Mouse (Mus musculus) liver, postnatal 0 days (tissue): ENCODE data around the gene Rps6. TPM values are rescaled to one million over a fixed set of nuclear protein-coding genes. Genes with fewer than 3 reads are reported as not detected.

Experiments
- ATAC-seq: fragments of 200-750 bp; cut with Nextera tagmentation; 2 replicates; pipeline ENCODE4 v1.8.0; 2017; ENCODE audit warnings: mild to moderate bottlenecking, moderate library complexity
- DNase-seq: peaks from one replicate; pipeline ENCODE4 v3.0.0-alpha.2; 2016
- H3K27ac ChIP-seq: fragments of 300-500 bp; sonication (generic); 2 replicates; pipeline ENCODE4 v1.5.1; 2014; ENCODE audit warnings: antibody characterized with exemption, moderate library complexity, mild to moderate bottlenecking, low read depth
- H3K27me3 ChIP-seq: fragments of 300-500 bp; sonication (generic); 2 replicates; pipeline ENCODE4 v1.6.1; 2014; ENCODE audit warnings: low read length, control low read depth, mixed read lengths; ENCODE audit not compliant: insufficient read depth
- H3K36me3 ChIP-seq: fragments of 300-500 bp; sonication (generic); replicated peaks from 2 replicates; pipeline ENCODE4 v1.6.1; 2014; ENCODE audit warnings: mild to moderate bottlenecking, control low read depth, low read length, moderate library complexity, mixed read lengths; ENCODE audit not compliant: insufficient read depth
- H3K4me1 ChIP-seq: fragments of 300-500 bp; sonication (generic); 2 replicates; pipeline ENCODE4 v1.6.1; 2014; ENCODE audit warnings: antibody characterized with exemption, mild to moderate bottlenecking, control low read depth; ENCODE audit not compliant: insufficient read depth
- H3K4me2 ChIP-seq: fragments of 300-500 bp; sonication (generic); 2 replicates; pipeline ENCODE4 v1.6.1; 2014; ENCODE audit warnings: low read depth, mild to moderate bottlenecking, low read length, moderate library complexity, mixed read lengths
- H3K4me3 ChIP-seq: fragments of 300-500 bp; sonication (generic); 2 replicates; pipeline ENCODE4 v1.5.1; 2014; ENCODE audit warnings: low read depth, low read length
- H3K9ac ChIP-seq: fragments of 300-500 bp; sonication (generic); replicated peaks from 2 replicates; pipeline ENCODE4 v1.6.1; 2014; ENCODE audit warnings: mild to moderate bottlenecking, moderate library complexity
- H3K9me3 ChIP-seq: fragments of 300-500 bp; sonication (generic); 2 replicates; pipeline ENCODE4 v1.6.1; 2016; ENCODE audit warnings: mild to moderate bottlenecking, control low read depth, low read length, mixed read lengths
- CTCF ChIP-seq: sonication (generic); IDR thresholded peaks from 2 replicates; pipeline ENCODE4 v1.5.1; 2016; ENCODE audit warnings: antibody characterized with exemption, low read depth
- EP300 ChIP-seq: IDR thresholded peaks from 2 replicates; pipeline ENCODE4 v1.6.1; 2016; ENCODE audit warnings: antibody characterized with exemption, low read depth, mild to moderate bottlenecking
- WGBS: fragments of 180-500 bp; shearing (Covaris S2); extraction: QIAGEN DNeasy Blood & Tissue Kit; methylation state at CpG from one replicate; pipeline ENCODE4 v1.1.7; 2014; ENCODE audit not compliant: insufficient replicate concordance; 5-methylcytosine and 5-hydroxymethylcytosine counted together
- polyA plus RNA-seq: library from polyadenylated mRNA; unstranded; fragments of >200 nt; fragmentation: Nextera tagmentation; extraction: Ambion mirVana; gene quantifications from 2 replicates; pipeline ENCODE4 v1.2.1, GENCODE M21; 2015

Gene Rps6
- polyA plus RNA-seq, 1 experiment from 2014 or later, result 455 TPM

- Histone ChIP-seq H3K9ac (peak within 1 kb of the TSS; percentile 71), H3K4me1 (peaks cover 20% of the 10 kb centered on the region), H3K9me3 (no peaks in the 10 kb centered on the region), H3K4me2 (peak within 1 kb of the TSS; percentile 99), H3K27me3 (peaks cover 7% of the 10 kb centered on the region; the same call in 1 of the 2 replicates), H3K4me3 (peak within 1 kb of the TSS; percentile 72), H3K27ac (peak within 1 kb of the TSS; percentile 30; the same call in 1 of the 2 replicates), H3K36me3 (no peaks in the 10 kb centered on the region)
- peak; percentile 49 for TF ChIP-seq CTCF
- no peak for TF ChIP-seq EP300
- ATAC-seq, result peak; percentile 97
- under 1% methylated on average over 59 of the region's 60 CpGs for WGBS
- peak; percentile 93 for DNase-seq
Measured at GRCm38 (mm10) chr4:86874146-86874847, 17.1 kb upstream of the Rps6 start, which contains the start of gene Acer2. Acer2 (plus strand) TSS chr4:86874396.

- no peak for ATAC-seq
- DNase-seq, result no peak
- Histone ChIP-seq H3K36me3 (no peaks in the 10 kb centered on the region), H3K9me3 (no peaks in the 10 kb centered on the region), H3K4me2 (no peak overlapping the region), H3K27ac (no peak overlapping the region), H3K4me1 (peaks cover 20% of the 10 kb centered on the region), H3K9ac (no peak overlapping the region), H3K4me3 (no peak overlapping the region), H3K27me3 (peaks cover 7% of the 10 kb centered on the region; the same call in 1 of the 2 replicates)
- WGBS, result 62% methylated on average over 4 of the region's 4 CpGs
- TF ChIP-seq CTCF, result no peak
- no peak for TF ChIP-seq EP300
Measured at GRCm38 (mm10) chr4:86873072-86873471, 15.9 kb upstream of the Rps6 start.

- Histone ChIP-seq H3K9me3 (no peaks in the 10 kb centered on the region), H3K27ac (no peak overlapping the region), H3K4me2 (no peak overlapping the region), H3K4me1 (peaks cover 20% of the 10 kb centered on the region), H3K9ac (no peak overlapping the region), H3K27me3 (peaks cover 7% of the 10 kb centered on the region; the same call in 1 of the 2 replicates), H3K4me3 (no peak overlapping the region), H3K36me3 (no peaks in the 10 kb centered on the region)
- no peak for ATAC-seq
- TF ChIP-seq CTCF, result no peak
- no peak for TF ChIP-seq EP300
- no peak for DNase-seq
Measured at GRCm38 (mm10) chr4:86871988-86872387, 14.8 kb upstream of the Rps6 start.

- TF ChIP-seq CTCF (no peak), EP300 (no peak)
- H3K27ac ChIP-seq, result no peak overlapping the region
- no peaks in the 10 kb centered on the region for H3K27me3 ChIP-seq
- no peak overlapping the region for H3K9ac ChIP-seq
- no peaks in the 10 kb centered on the region for H3K4me1 ChIP-seq
- H3K4me2 ChIP-seq, result no peak overlapping the region
- DNase-seq (no peak), ATAC-seq (no peak)
- H3K36me3 ChIP-seq, result no peaks in the 10 kb centered on the region
- H3K9me3 ChIP-seq, result no peaks in the 10 kb centered on the region
- WGBS, result 81% methylated on average over 5 of the region's 5 CpGs
- no peak overlapping the region for H3K4me3 ChIP-seq
Measured at GRCm38 (mm10) chr4:86864087-86864486, 6.9 kb upstream of the Rps6 start.

- no peak for ATAC-seq
- Histone ChIP-seq H3K4me3 (peak overlapping the region; percentile 71), H3K36me3 (peaks cover 21% of the 10 kb centered on the region), H3K27me3 (no peaks in the 10 kb centered on the region), H3K9me3 (no peaks in the 10 kb centered on the region), H3K9ac (peak overlapping the region; percentile 77), H3K27ac (no peak overlapping the region), H3K4me1 (peaks cover 10% of the 10 kb centered on the region), H3K4me2 (peak overlapping the region; percentile 89)
- no peak for DNase-seq
- TF ChIP-seq CTCF, result no peak
- no peak for TF ChIP-seq EP300
- WGBS, result 52% methylated on average over 12 of the region's 12 CpGs
Measured at GRCm38 (mm10) chr4:86858070-86858440, 843 bp upstream of the Rps6 start.

GRCm38 (mm10) chr4:86856304-86857112, 704 bp downstream of the Rps6 start:
- no peaks in the 10 kb centered on the region for H3K27me3 ChIP-seq
- no peak for TF ChIP-seq CTCF
- no peak for TF ChIP-seq EP300
- peak overlapping the region; percentile 90 for H3K9ac ChIP-seq
- H3K4me1 ChIP-seq, result peaks cover 10% of the 10 kb centered on the region
- H3K4me3 ChIP-seq, result peak overlapping the region; percentile 71
- DNase-seq (peak; percentile 27), ATAC-seq (peak; percentile 8)
- H3K4me2 ChIP-seq, result peak overlapping the region; percentile 89
- H3K27ac ChIP-seq, result peak overlapping the region; percentile 97
- no peaks in the 10 kb centered on the region for H3K9me3 ChIP-seq
- H3K36me3 ChIP-seq, result peaks cover 31% of the 10 kb centered on the region
- WGBS, result 3% methylated on average over 47 of the region's 50 CpGs
